Mouse (Mus musculus) thymus, adult 18-20 months (tissue): ENCODE measurements around the gene Rbl2.

Source experiments
- DNase-seq, 2 experiments: peaks; one replicate each; pipeline ENCODE4 v3.0.0; 2022; ENCODE audit warnings: mixed read lengths in 2 of 2

Gene Rbl2

GRCm38 (mm10) chr8:91171605-91172004, 101.7 kb downstream of the Rbl2 start:
- no peak for DNase-seq
